ENCODE assay signal across 9 mouse cellular contexts in the genomic region with DNA sequence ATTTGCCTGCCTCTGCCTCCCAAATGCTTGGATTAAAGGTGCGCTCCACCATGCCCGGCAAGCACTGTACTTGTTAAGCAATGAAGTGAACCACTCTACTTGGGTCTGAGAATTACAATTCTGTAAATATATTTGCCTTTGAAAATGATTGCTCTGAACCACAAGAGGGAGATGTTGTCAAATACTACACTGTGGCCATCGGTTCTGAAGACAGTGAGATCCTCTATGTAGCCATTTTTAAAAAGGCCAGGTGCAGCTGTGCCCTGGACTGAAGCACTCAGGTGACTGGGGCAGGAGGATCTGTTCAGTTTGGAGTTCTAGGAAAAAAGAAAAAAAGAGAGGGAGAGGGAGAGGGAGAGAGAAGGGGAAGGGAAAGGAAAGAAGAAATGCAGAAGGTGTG. TPM values are rescaled to one million over a fixed set of nuclear protein-coding genes. Genes with fewer than 3 reads are reported as not detected.
DNase-seq lines count a peak whose midpoint lies in the region; ATAC-seq and TF ChIP-seq lines count a peak whose summit lies in the region.
"Had no signal": no experiment of that assay in that cellular context is flagged by ENCODE, and none has a peak within 500 bp of the region (broad histone marks: within the 10 kb centered on the region; RNA-seq: fewer than 3 reads in every experiment).

No protein-coding gene starts in this region.

- ATAC-seq in hindbrain, postnatal 0 days = peak; percentile 38; the same call in 1 of the 2 replicates
- ATAC-seq in inflammation-experienced regulatory T-cells, adult 6 months = peak; percentile 74

- H3K9me3 ChIP-seq in hindbrain, postnatal 0 days (ENCODE audit: low read length) = no peaks in the 10 kb centered on the region
- H3K9me3 ChIP-seq in hindbrain, embryonic 10.5 days = no peaks in the 10 kb centered on the region

- no peak overlapping the region for H3K9ac ChIP-seq in hindbrain, postnatal 0 days (replicated peaks; ENCODE audit: low read length)

- intact Hi-C loops in gastrocnemius, postnatal 14 days (cut with DNase I; ENCODE audit: low total_unique reads) = no loop called here

- no peak overlapping the region for H3K4me3 ChIP-seq in hindbrain, postnatal 0 days (ENCODE audit: low read length)
- H3K4me3 ChIP-seq in hindbrain, embryonic 10.5 days = no peak overlapping the region

- TF ChIP-seq CTCF in hindbrain, postnatal 0 days (IDR thresholded peaks at IDR 0.05; ENCODE audit: low read depth) = peak; percentile 77

- no peaks in the 10 kb centered on the region for H3K27me3 ChIP-seq in hindbrain, postnatal 0 days (ENCODE audit: insufficient read depth, low read length)
- H3K27me3 ChIP-seq in hindbrain, embryonic 10.5 days (ENCODE audit: insufficient read depth, poor library complexity, severe bottlenecking) = no peaks in the 10 kb centered on the region

- no peaks in the 10 kb centered on the region for H3K4me1 ChIP-seq in hindbrain, postnatal 0 days (ENCODE audit: insufficient read depth, low read length)
- H3K4me1 ChIP-seq in hindbrain, embryonic 10.5 days (replicated peaks) = peaks cover 10% of the 10 kb centered on the region

- peak; percentile 65 for DNase-seq in hindbrain, postnatal 0 days (ENCODE audit: low spot score)
- no peak for DNase-seq in hindbrain, embryonic 10.5 days (ENCODE audit: low spot score)
- peak; percentile 71 for DNase-seq in A20 (ENCODE audit: low read depth, low spot score)
- DNase-seq in NIH3T3 (ENCODE audit: low read depth) = peak; percentile 66
- DNase-seq in spleen, postnatal 10 days (ENCODE audit: low spot score in 2 of 2) = no peak
- no peak for DNase-seq in gastrocnemius, postnatal 14 days
- DNase-seq in cerebellum, postnatal 36 days = no peak

- WGBS in hindbrain, postnatal 0 days = 61% methylated on average over 3 of the region's 3 CpGs
- WGBS in hindbrain, embryonic 10.5 days = 77% methylated on average over 3 of the region's 3 CpGs

- H3K36me3 ChIP-seq in hindbrain, postnatal 0 days (ENCODE audit: insufficient read depth, low read length) = no peaks in the 10 kb centered on the region; the same call in 1 of the 2 replicates
- peaks cover 8% of the 10 kb centered on the region; the same call in 1 of the 2 replicates for H3K36me3 ChIP-seq in hindbrain, embryonic 10.5 days

- H3K4me2 ChIP-seq in hindbrain, postnatal 0 days (ENCODE audit: low read depth, low read length) = no peak overlapping the region
- H3K4me2 ChIP-seq: heart, embryonic 11.5 days had no signal

- no peak overlapping the region for H3K27ac ChIP-seq in hindbrain, postnatal 0 days
- H3K27ac ChIP-seq in hindbrain, embryonic 10.5 days = no peak overlapping the region

RNA-seq across cellular contexts. Expression of a gene that starts 23.6 kb away (rescaled TPM):
- total RNA-seq in hindbrain, postnatal 0 days (2014; rRNA removed) = 1.8 and 2.6 TPM in 2 replicates
- 6.4 and 7.2 TPM in 2 replicates for polyA plus RNA-seq in hindbrain, postnatal 0 days (2015; fragmentation: Nextera tagmentation; extraction: Ambion mirVana)
- polyA plus RNA-seq in hindbrain, embryonic 10.5 days (2016; fragmentation: Nextera tagmentation; extraction: Ambion mirVana) = 12.7 and 12.8 TPM in 2 replicates
- 1 to 10 TPM; 4.8 to 8.2 (median 5.6) TPM for polyA plus RNA-seq in inflammation-experienced regulatory T-cells, adult 6 months (2017; shearing (Covaris generic))
- 1 to 10 TPM; 4.6 to 4.8 TPM for total RNA-seq in gastrocnemius, postnatal 14 days (2021)

RNA-seq across cellular contexts. Expression of a gene that starts 23.8 kb away (rescaled TPM):
- 21.9 and 34.2 TPM in 2 replicates for total RNA-seq in hindbrain, postnatal 0 days (2014; rRNA removed)
- polyA plus RNA-seq in hindbrain, postnatal 0 days (2015; fragmentation: Nextera tagmentation; extraction: Ambion mirVana) = 67.3 and 67.7 TPM in 2 replicates
- polyA plus RNA-seq in hindbrain, embryonic 10.5 days (2016; fragmentation: Nextera tagmentation; extraction: Ambion mirVana) = 43.5 and 53.6 TPM in 2 replicates
- 10 to 100 TPM; 56.3 to 59.1 (median 57.3) TPM for polyA plus RNA-seq in inflammation-experienced regulatory T-cells, adult 6 months (2017; shearing (Covaris generic))
- 10 to 100 TPM; 28.8 to 28.9 TPM for total RNA-seq in gastrocnemius, postnatal 14 days (2021)

Comparison
In these comparisons a context has a peak if more than half of its experiments do, and no peak if none do; other contexts are left out.
1. DNase-seq: peak in hindbrain, postnatal 0 days (single experiment), A20 (single experiment) and NIH3T3 (single experiment); none in hindbrain, embryonic 10.5 days (single experiment), spleen, postnatal 10 days (0 of 2), gastrocnemius, postnatal 14 days (single experiment) and cerebellum, postnatal 36 days (0 of 2).